Mouse (Mus musculus) forebrain, embryonic 13.5 days (tissue): ENCODE measurements around the gene Mctp2. TPM values are rescaled to one million over a fixed set of nuclear protein-coding genes. Genes with fewer than 3 reads are reported as not detected.
A peak's percentile ranks its signal among the peaks of the same experiment; 100 is the strongest.

Experiments
- ATAC-seq: fragments of 200-750 bp; cut with Nextera tagmentation; 2 replicates; pipeline ENCODE4 v1.8.0; 2017
- H3K27ac ChIP-seq: fragments of 300-500 bp; sonication (generic); 2 replicates; pipeline ENCODE4 v1.5.1; 2015; ENCODE audit warnings: inconsistent platforms, mild to moderate bottlenecking, moderate library complexity
- H3K27me3 ChIP-seq: fragments of 300-500 bp; sonication (generic); 2 replicates; pipeline ENCODE4 v1.6.1; 2015; ENCODE audit warnings: mild to moderate bottlenecking, inconsistent platforms
- H3K36me3 ChIP-seq: fragments of 300-500 bp; sonication (generic); 2 replicates; pipeline ENCODE4 v1.6.1; 2015; ENCODE audit warnings: mild to moderate bottlenecking, inconsistent platforms; ENCODE audit not compliant: poor library complexity, severe bottlenecking
- H3K4me1 ChIP-seq: fragments of 300-500 bp; sonication (generic); 2 replicates; pipeline ENCODE4 v1.6.1; 2015; ENCODE audit warnings: inconsistent platforms
- H3K4me2 ChIP-seq: fragments of 300-500 bp; sonication (generic); 2 replicates; pipeline ENCODE4 v1.6.1; 2015; ENCODE audit warnings: inconsistent platforms, mild to moderate bottlenecking, moderate library complexity
- H3K4me3 ChIP-seq: fragments of 300-500 bp; sonication (generic); 2 replicates; pipeline ENCODE4 v1.5.1; 2015; ENCODE audit warnings: mild to moderate bottlenecking, inconsistent platforms
- H3K9ac ChIP-seq: fragments of 300-500 bp; sonication (generic); 2 replicates; pipeline ENCODE4 v1.6.1; 2015; ENCODE audit warnings: mild to moderate bottlenecking, inconsistent platforms
- H3K9me3 ChIP-seq: fragments of 300-500 bp; sonication (generic); replicated peaks from 2 replicates; pipeline ENCODE4 v1.6.1; 2016; ENCODE audit warnings: inconsistent platforms
- WGBS: fragments of 180-500 bp; shearing (Covaris S2); methylation state at CpG from one replicate; pipeline ENCODE4 v1.1.7; 2015; 5-methylcytosine and 5-hydroxymethylcytosine counted together
- polyA plus RNA-seq: library from polyadenylated mRNA; unstranded; fragments of >200 nt; fragmentation: Nextera tagmentation; extraction: Ambion mirVana; gene quantifications from 2 replicates; pipeline ENCODE4 v1.2.1, GENCODE M21; 2015

Gene Mctp2
- polyA plus RNA-seq, 1 experiment from 2014 or later, result 0.13 TPM

- Histone ChIP-seq H3K4me3 (no peak overlapping the region), H3K27me3 (no peaks in the 10 kb centered on the region), H3K4me1 (no peaks in the 10 kb centered on the region), H3K9ac (no peak overlapping the region), H3K27ac (no peak overlapping the region), H3K9me3 (no peaks in the 10 kb centered on the region), H3K4me2 (no peak overlapping the region), H3K36me3 (no peaks in the 10 kb centered on the region)
- WGBS, result 89% methylated on average over 5 of the region's 5 CpGs
- no peak for ATAC-seq
Measured at GRCm38 (mm10) chr7:72215563-72216215, 90.7 kb downstream of the Mctp2 start.

- H3K9ac ChIP-seq, result no peak overlapping the region
- no peaks in the 10 kb centered on the region for H3K27me3 ChIP-seq
- no peak for ATAC-seq
- H3K4me3 ChIP-seq, result no peak overlapping the region
- H3K36me3 ChIP-seq, result no peaks in the 10 kb centered on the region
- no peaks in the 10 kb centered on the region for H3K4me1 ChIP-seq
- H3K9me3 ChIP-seq, result no peaks in the 10 kb centered on the region
- H3K4me2 ChIP-seq, result no peak overlapping the region
- H3K27ac ChIP-seq, result no peak overlapping the region
- WGBS, result 87% methylated on average over 5 of the region's 5 CpGs
Measured at GRCm38 (mm10) chr7:72210201-72210600, 96.2 kb downstream of the Mctp2 start.

- Histone ChIP-seq H3K9me3 (no peaks in the 10 kb centered on the region), H3K4me1 (no peaks in the 10 kb centered on the region), H3K27me3 (no peaks in the 10 kb centered on the region), H3K4me2 (no peak overlapping the region), H3K36me3 (no peaks in the 10 kb centered on the region), H3K9ac (no peak overlapping the region), H3K4me3 (no peak overlapping the region), H3K27ac (no peak overlapping the region)
- 93% methylated on average over 5 of the region's 5 CpGs for WGBS
- ATAC-seq, result no peak
Measured at GRCm38 (mm10) chr7:72209296-72209695, 97.1 kb downstream of the Mctp2 start.

- H3K4me2 ChIP-seq, result no peak overlapping the region
- H3K4me3 ChIP-seq, result no peak overlapping the region
- no peaks in the 10 kb centered on the region for H3K9me3 ChIP-seq
- no peak overlapping the region for H3K27ac ChIP-seq
- no peaks in the 10 kb centered on the region for H3K4me1 ChIP-seq
- no peaks in the 10 kb centered on the region for H3K36me3 ChIP-seq
- 86% methylated on average over 6 of the region's 6 CpGs for WGBS
- ATAC-seq, result no peak
- no peaks in the 10 kb centered on the region for H3K27me3 ChIP-seq
- H3K9ac ChIP-seq, result no peak overlapping the region
Measured at GRCm38 (mm10) chr7:72206841-72207240, 99.6 kb downstream of the Mctp2 start.

GRCm38 (mm10) chr7:72195709-72196108, 110.7 kb downstream of the Mctp2 start:
- no peaks in the 10 kb centered on the region for H3K27me3 ChIP-seq
- no peak overlapping the region for H3K4me3 ChIP-seq
- H3K4me1 ChIP-seq, result no peaks in the 10 kb centered on the region
- H3K4me2 ChIP-seq, result no peak overlapping the region
- H3K9me3 ChIP-seq, result no peaks in the 10 kb centered on the region
- no peak overlapping the region for H3K9ac ChIP-seq
- H3K36me3 ChIP-seq, result no peaks in the 10 kb centered on the region
- 66% methylated on average over 1 of the region's 1 CpGs for WGBS
- ATAC-seq, result peak; percentile 82
- no peak overlapping the region for H3K27ac ChIP-seq

GRCm38 (mm10) chr7:72193304-72193703, 113.1 kb downstream of the Mctp2 start:
- WGBS, result 64% methylated on average over 1 of the region's 1 CpGs

GRCm38 (mm10) chr7:72181651-72182050, 124.8 kb downstream of the Mctp2 start:
- Histone ChIP-seq H3K9ac (no peak overlapping the region), H3K27ac (no peak overlapping the region), H3K27me3 (no peaks in the 10 kb centered on the region), H3K4me2 (no peak overlapping the region), H3K36me3 (no peaks in the 10 kb centered on the region), H3K4me3 (no peak overlapping the region), H3K9me3 (no peaks in the 10 kb centered on the region), H3K4me1 (no peaks in the 10 kb centered on the region)
- no peak for ATAC-seq
- WGBS, result 85% methylated on average over 5 of the region's 5 CpGs

More at GRCm38 (mm10) chr7:72193304-72193703, 113.1 kb downstream of the Mctp2 start:
- H3K9me3 ChIP-seq, result no peaks in the 10 kb centered on the region
- no peak overlapping the region for H3K9ac ChIP-seq
- H3K27ac ChIP-seq, result no peak overlapping the region
- H3K27me3 ChIP-seq, result no peaks in the 10 kb centered on the region
- H3K4me2 ChIP-seq, result no peak overlapping the region
- no peak for ATAC-seq
- H3K36me3 ChIP-seq, result no peaks in the 10 kb centered on the region
- no peaks in the 10 kb centered on the region for H3K4me1 ChIP-seq
- H3K4me3 ChIP-seq, result no peak overlapping the region

- no peaks in the 10 kb centered on the region for H3K36me3 ChIP-seq
- H3K27ac ChIP-seq, result no peak overlapping the region
- 71% methylated on average over 2 of the region's 2 CpGs for WGBS
- H3K4me2 ChIP-seq, result no peak overlapping the region
- no peaks in the 10 kb centered on the region for H3K27me3 ChIP-seq
- no peaks in the 10 kb centered on the region for H3K9me3 ChIP-seq
- H3K4me1 ChIP-seq, result no peaks in the 10 kb centered on the region
- H3K4me3 ChIP-seq, result no peak overlapping the region
- no peak for ATAC-seq
- no peak overlapping the region for H3K9ac ChIP-seq
Measured at GRCm38 (mm10) chr7:72169320-72169719, 137.1 kb downstream of the Mctp2 start.

- H3K4me1 ChIP-seq, result no peaks in the 10 kb centered on the region
- H3K4me3 ChIP-seq, result no peak overlapping the region
- no peak for ATAC-seq
- H3K36me3 ChIP-seq, result no peaks in the 10 kb centered on the region
- no peaks in the 10 kb centered on the region for H3K27me3 ChIP-seq
- H3K9me3 ChIP-seq, result no peaks in the 10 kb centered on the region
- 84% methylated on average over 13 of the region's 13 CpGs for WGBS
- no peak overlapping the region for H3K9ac ChIP-seq
- H3K27ac ChIP-seq, result no peak overlapping the region
- H3K4me2 ChIP-seq, result no peak overlapping the region
Measured at GRCm38 (mm10) chr7:72165726-72166701, 140.4 kb downstream of the Mctp2 start.

- Histone ChIP-seq H3K9me3 (no peaks in the 10 kb centered on the region), H3K9ac (no peak overlapping the region), H3K4me2 (no peak overlapping the region), H3K27ac (no peak overlapping the region), H3K4me1 (no peaks in the 10 kb centered on the region), H3K36me3 (no peaks in the 10 kb centered on the region), H3K27me3 (no peaks in the 10 kb centered on the region), H3K4me3 (no peak overlapping the region)
- ATAC-seq, result no peak
- WGBS, result 3% methylated on average over 1 of the region's 1 CpGs
Measured at GRCm38 (mm10) chr7:72162256-72162655, 144.2 kb downstream of the Mctp2 start.

GRCm38 (mm10) chr7:72159513-72160063, 146.8 kb downstream of the Mctp2 start:
- no peaks in the 10 kb centered on the region for H3K4me1 ChIP-seq
- no peak overlapping the region for H3K9ac ChIP-seq
- WGBS, result 92% methylated on average over 4 of the region's 4 CpGs
- H3K9me3 ChIP-seq, result no peaks in the 10 kb centered on the region
- no peak overlapping the region for H3K4me3 ChIP-seq
- no peaks in the 10 kb centered on the region for H3K27me3 ChIP-seq
- no peak overlapping the region for H3K4me2 ChIP-seq
- H3K36me3 ChIP-seq, result no peaks in the 10 kb centered on the region
- no peak overlapping the region for H3K27ac ChIP-seq
- ATAC-seq, result no peak
